Mouse (Mus musculus): Measurements from ENCODE around the gene Arhgap15.
A peak's percentile ranks its signal among the peaks of the same experiment; 100 is the strongest.
"Not testable (repeated sequence)": the region's sequence is repeated elsewhere in the genome, so short reads cannot be mapped to it uniquely, and the experiment has no call there.

Gene Arhgap15

DNA sequence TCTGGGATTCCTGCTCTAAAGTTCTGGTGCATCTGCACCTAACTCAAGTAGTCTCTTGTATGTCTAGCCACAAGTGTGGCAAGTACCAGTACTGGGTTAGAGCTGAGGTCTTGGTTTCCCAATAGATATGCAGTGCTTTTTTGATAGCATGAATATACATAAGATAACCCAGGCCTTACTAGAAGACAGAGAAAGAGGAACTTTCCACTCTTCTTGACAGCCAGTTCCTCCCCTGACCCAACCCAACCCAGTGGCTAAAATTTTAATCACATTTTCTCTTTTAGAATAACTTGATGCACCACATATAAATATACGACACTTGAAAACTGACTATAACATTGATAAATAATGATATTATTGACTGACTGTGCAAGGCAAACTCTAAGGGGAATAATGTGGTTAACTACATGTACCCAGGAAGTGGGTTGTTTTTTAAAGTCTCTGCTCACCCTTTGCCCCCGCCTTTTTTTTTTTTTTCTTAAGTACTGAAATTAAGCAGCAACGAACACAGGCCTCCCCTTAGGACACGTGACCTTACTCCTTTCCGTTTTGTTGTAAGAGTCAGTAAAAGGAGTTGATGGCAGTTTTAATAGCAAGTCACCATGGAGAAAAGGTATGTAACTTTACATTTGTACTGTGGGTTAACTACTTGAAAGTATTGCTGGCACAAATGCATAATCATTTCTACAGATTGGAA is at the start of gene Arhgap15:
Arhgap15 (plus strand) TSS at position 538 of the 697 bp plus-strand sequence.
- DNase-seq (ENCODE audit: low spot score in 2 of 2) = no peak

DNA sequence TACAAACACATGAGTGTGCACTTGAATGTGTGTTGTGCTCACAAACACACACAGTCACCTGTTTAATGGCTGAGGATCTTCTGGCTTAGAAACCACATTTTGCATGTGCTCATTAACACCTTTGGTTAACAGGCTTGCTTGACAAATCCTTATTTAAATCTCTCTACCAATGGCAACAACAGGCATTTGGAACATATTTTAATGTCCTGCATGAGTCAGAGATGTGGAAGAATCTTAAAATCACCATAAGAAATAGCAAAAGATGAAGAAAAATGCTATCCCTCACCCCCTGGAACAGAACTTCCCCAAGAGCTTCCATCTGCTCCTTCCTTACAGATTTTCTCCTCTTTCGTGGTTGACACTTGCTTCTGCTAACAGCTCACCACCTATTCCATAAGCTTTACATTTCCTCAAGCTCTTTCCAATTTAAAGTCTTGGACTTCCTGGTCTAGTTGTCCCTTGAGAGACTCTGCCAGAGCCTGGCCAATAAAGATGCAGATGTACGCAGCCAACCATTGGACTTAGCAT is 35.9 kb upstream of the Arhgap15 start:
- no peak for DNase-seq (ENCODE audit: low spot score in 2 of 2)

DNA sequence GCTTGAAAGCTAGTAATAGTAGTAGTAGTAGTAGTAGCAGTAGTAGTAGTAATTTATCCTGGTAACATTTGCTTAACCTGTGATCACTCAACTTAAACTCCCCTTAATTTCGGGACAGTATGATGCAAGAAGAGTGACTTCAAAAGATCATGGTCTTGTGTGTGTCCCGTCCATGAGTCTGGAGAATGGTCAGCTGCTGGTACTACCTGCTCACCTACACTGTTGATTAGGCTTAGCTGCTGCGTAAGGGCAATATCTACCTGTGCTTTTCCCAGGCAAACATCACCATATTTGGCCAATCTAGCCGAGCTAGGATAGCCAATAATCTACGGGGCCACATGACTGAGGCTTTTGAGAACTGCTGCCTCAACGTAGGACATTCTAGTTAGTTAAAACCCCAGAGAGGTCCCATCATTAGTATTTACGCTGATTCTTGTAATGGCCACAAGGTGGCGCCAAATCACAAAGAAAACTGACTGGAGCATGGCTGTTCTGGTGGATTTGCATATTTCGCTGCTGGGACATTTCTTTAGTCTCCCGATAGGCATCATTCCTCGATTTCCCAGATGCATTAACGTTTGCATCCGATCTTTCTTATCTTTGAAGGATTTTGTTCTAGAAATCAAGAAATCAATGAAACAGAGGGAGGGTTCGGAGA is 26.0 kb upstream of the Arhgap15 start:
- DNase-seq (ENCODE audit: low spot score in 2 of 2) = peak; percentile 80 to 84

DNA sequence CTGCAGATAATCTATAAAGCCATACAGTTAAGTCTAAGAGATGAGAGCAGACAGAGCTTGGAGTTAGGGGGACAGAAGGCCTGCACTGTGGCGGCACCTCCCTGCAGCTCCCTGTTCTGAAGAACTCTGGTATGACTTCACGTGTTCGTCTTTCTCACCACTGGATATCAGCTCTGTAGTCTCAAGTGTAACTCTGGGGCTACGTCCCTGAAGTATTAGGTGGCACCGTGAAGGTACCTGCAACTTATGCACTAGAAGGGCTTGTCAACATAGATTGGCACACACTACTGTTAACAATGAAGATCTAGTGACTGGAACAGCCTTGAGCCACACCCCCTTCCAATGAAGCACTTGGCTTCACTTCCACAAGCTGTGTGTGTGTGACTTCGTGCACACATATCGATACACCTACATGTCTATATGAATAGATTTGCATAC is 25.5 kb upstream of the Arhgap15 start:
- DNase-seq (ENCODE audit: low spot score in 2 of 2) = no peak

DNA sequence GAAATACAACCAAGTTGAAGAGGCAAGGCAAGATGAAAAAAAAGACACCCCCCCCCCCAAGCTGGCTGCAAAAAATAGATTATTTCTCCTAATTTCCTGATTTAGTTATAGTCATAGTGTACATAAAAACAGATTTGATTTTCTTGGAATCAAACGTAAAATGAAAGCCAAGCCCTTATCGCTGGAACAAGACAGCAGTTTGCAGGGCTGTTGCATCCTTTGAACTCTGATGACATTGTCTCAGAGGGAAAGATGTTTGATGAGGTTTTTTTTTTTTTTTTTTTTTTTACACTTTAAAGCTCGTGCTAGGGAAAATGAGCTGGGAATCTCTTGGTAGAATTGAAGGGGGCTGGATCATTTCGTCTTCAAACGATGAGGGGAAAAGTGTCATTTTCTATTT is 21.4 kb upstream of the Arhgap15 start:
- DNase-seq (ENCODE audit: low spot score in 2 of 2) = no peak

DNA sequence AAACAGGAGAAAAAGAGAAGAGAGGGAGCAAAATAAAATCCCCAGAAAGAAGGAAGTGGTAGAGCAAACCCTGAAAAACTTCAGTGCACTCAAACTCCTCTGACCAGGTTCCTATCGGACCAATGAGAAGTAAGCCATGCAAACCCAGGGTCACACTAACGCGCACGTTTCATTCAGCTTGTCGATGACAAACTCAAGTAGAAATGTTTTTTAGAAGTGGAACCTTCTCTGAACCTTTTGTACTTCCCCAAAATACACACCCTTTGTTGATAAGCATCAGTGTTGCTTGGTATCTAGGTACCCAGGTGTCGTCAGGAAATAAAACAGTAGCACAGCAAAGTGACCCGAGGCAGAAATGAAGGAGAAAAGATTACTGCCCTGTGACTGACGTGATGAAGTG is 20.9 kb upstream of the Arhgap15 start:
- DNase-seq (ENCODE audit: low spot score in 2 of 2) = no peak

DNA sequence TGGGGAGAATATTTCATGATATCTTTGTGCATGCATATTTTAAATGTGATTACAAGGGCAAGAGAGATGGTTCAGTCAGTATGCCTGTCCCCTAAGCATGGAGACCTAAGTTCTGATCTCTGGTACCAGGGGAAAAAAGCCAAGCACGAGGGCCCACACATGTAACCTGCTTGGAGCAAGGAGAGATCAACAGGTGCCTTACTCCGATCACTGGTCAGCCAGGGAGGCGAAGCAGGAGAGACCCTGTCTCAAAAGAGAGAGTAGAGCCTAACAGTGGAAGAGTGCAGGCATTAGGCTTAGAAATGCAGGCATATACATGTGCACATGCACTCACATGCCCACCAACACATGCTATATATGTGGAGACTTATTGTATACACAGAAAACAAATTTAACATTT is 19.8 kb upstream of the Arhgap15 start:
- DNase-seq (ENCODE audit: low spot score in 2 of 2) = no peak

DNA sequence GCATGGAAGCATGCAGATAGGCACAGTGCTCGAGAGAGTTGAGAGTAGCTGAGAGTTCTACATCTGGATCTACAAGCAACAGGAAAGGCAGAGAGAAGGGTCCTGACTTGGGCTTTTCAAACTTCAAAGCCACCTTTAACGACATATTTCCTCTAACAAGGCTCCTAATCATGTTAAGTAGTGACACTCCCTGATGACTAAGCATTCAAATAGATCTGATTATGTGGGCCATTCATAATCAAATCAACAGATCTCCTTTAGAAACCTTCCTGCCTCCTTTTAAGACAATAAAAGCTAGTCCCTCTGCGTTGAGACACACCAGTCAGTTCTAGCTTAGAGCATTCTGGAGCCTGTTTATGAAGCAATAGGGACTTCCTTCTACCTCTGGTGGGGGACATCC is 16.2 kb upstream of the Arhgap15 start:
- DNase-seq (ENCODE audit: low spot score in 2 of 2) = no peak

DNA sequence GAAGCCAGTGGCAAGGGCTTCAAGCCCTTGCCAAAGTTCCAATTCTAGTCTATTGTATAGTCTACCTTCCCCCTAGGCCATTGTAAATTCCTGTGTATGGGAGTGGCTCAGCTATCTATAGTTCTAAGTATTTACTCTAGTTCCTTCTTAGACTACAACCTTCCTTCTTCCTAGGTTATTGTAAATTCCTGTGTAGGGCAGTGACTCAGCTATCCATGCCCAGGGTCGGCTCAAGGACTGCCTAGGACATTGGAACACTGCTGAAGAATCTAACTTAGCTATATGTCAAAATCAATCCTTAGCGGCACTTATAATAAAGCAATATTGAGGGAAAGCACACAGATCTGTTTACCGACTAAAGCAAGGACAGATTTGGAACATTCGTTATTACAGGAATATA is 13.6 kb upstream of the Arhgap15 start:
- not testable (repeated sequence) for DNase-seq (ENCODE audit: low spot score in 2 of 2)

DNA sequence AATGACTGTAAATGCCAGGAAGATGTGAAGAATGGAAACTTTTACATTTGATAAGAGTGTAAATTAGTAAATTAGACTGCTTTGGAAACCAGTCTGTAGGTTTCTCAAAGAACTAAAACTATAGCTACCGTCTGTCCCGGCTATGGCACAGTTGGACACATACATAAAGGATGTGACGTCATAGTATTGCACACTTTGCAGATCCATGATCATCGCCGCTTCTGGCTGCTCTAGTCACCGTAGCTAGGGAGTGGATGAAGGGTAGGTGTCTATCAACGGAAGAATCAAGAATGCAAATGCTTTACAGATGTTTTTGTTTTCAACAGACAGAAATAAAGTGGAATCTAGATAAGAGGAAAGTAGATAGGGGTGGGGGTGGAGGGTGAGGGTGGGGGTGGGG is 11.1 kb upstream of the Arhgap15 start:
- DNase-seq (ENCODE audit: low spot score in 2 of 2) = no peak

DNA sequence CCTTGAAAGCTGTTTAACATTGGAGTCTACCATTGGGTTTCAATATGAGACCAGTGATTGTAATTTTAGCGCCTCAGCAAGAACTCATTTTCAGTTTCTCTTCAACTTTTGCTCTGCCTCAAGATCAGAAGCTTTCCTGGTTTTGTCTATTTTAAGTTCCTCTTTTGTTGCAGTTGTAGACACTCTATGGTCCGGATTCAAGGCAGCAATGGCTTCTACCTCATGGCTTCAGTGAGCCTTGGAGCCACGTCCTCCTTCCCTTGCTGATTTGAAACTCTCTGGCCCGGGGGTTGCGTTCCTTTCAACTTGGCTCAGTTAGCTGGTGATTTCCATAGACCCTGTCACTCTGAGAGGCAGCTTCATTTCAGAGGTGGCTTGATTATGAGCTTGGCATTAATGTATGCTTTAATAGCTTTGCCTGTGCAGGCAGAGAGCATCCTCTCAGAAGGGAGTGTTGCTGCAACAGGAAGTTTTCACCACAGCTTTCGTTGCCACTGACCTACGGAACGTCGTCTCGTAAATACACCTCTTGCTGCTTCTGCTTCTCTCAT is 10.0 kb upstream of the Arhgap15 start:
- no peak for DNase-seq (ENCODE audit: low spot score in 2 of 2)

DNA sequence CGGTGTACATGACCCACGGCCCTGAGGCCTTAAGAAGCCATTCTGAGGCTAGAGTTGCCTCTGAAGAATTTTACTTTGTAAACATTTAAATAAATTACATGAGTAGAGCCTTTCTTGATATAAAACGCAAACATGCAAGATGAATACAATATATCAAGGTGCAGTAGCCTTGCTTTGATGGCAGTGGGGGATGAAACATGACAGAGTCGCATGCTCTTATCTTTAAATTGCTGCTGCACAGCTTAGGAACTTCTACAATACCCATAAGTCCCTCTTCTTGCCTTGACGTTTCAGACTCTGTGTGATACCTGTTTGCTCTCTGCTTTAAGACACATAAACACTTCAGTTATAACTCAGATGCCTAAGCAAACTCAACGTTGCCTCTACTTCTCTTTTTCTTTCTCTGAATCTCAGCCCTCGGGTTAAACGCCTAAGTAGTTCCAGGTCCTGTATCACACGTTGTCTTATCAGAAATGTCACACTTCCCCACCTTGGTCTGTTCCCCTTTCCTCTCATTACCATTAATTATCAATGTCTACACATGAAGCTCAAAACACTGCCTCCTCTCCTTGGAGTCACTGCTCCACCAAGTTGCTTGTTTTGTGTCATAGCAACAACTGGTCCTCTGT is 9.3 kb upstream of the Arhgap15 start:
- no peak for DNase-seq (ENCODE audit: low spot score in 2 of 2)

DNA sequence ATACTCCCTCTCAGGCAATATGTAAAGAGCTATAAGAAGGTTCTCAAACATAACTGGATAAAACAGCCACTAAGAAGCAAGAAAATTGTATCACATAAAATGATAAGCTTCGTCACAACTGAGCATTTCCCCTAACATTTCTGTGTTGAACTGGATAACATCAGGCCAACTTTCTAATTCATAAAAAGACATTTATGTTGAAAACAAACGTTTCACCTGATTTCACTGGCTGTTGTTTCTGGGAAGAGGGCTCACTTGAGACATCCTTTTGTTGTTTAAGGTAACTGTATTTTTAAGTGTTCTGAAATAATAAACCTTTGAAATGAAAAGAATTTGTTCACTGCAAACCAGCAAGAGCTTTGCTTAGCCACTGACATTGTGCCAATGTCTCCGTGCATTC is 697 bp downstream of the Arhgap15 start:
- no peak for DNase-seq (ENCODE audit: low spot score in 2 of 2)

DNA sequence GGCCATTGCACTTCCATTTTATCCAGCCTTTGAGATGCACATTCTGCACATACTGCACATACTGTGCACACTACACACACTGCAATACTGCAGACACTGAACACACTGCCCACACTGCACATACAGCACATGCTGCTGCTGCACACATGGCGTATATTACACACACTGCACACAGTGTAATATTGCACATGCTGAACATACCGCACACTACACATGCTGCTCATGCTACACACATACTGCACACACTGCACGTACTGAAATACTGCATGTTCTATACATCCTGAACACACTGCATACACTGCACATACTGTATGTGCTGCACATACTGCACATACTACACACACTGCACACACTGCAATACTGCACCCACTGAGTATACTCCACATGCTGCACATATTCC is 7.3 kb downstream of the Arhgap15 start:
- no peak for DNase-seq (ENCODE audit: low spot score in 2 of 2)

DNA sequence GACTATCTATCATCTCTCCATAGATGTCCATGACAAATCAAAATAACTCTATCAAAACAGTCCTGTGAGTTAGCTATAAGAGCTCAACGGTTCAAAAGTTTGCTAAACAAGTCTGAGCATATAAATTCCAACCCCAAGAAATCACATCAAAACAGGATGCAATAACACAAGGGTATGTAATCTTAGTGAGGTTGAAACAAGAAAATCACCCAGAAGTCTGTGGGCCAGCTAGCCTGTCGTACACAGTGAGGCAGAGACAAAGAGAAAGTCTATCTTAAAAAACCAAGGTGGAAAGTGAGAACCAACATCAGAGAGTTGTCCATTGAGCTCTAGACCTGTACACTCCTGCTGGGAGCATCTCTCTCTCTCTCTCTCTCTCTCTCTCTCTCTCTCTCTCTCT is 8.0 kb downstream of the Arhgap15 start:
- DNase-seq (ENCODE audit: low spot score in 2 of 2) = no peak

DNA sequence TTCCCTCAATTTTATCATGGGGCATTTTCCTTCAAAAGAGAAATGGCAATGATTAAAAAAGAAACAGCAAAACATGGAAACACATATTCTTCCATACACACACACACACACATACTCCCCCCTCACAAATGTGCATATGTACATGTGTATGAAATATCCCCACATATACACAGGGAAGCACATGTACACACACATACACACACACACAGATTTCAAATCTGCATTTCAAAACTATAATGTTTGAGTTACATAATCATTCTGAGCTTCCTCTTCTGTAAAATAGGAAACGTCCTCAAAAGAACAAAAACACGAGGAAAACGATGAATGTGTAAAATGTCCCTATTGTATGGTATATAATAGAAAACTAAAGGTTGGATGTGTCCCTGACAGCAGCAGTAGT is 13.1 kb downstream of the Arhgap15 start:
- DNase-seq (ENCODE audit: low spot score in 2 of 2) = no peak

DNA sequence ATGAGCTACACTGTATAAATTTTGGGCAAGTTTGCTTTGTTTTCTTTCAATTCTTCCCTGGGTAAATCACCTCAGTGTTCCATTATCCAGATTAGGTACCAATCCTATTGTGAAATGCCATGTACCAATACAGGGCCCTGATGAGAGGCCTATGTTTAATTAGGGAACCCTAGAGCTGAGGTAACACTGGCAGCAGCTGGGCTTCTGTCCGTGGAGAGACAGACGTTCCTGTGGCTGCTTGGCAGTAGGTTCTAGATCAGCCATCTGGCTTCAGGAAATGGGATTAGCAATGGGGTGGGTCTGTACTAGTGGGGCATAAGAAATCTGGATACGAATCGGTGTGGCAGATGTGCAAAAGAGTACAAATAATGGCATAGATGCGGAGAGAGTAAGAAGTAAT is 14.7 kb downstream of the Arhgap15 start:
- no peak for DNase-seq (ENCODE audit: low spot score in 2 of 2)

DNA sequence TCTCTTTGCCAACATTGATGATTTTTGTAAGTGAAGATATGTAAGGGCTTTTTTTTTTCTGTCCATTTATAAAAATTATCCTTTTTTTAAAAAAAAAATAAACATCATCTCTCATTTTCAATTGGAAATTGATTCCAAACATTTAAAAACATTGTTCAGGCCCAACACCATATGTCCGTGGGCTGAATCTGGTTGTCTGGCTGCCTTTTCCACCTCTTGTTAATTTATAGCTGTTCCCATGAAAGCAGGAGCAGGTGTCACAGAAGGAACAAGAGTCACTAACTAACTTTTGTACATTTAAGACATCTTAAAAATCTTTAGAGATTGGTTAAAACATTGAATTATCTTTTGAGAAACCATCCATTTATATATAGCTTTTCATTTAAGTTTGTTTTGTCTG is 15.8 kb downstream of the Arhgap15 start:
- peak in 1 of 2 experiments; percentile 17 for DNase-seq (ENCODE audit: low spot score in 2 of 2)

DNA sequence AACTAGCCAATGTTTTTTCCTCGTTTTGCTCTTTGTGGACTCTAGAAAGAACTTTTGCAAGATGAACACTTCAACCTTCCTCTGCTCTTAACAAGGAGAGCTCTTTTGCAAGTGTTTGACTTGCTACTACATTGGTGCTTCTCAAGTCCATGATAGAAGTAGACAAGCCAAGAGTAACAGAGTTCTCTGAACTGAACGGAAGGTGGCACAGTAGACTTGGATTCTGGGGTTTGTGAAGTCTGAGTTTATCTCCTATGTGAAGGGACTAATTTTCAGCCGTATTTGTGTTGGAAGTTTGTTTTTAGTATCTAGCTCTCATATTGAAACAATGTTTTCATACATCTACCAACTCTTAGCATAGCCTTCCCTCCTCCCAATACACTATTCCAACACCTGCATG is 17.6 kb downstream of the Arhgap15 start:
- no peak for DNase-seq (ENCODE audit: low spot score in 2 of 2)

DNA sequence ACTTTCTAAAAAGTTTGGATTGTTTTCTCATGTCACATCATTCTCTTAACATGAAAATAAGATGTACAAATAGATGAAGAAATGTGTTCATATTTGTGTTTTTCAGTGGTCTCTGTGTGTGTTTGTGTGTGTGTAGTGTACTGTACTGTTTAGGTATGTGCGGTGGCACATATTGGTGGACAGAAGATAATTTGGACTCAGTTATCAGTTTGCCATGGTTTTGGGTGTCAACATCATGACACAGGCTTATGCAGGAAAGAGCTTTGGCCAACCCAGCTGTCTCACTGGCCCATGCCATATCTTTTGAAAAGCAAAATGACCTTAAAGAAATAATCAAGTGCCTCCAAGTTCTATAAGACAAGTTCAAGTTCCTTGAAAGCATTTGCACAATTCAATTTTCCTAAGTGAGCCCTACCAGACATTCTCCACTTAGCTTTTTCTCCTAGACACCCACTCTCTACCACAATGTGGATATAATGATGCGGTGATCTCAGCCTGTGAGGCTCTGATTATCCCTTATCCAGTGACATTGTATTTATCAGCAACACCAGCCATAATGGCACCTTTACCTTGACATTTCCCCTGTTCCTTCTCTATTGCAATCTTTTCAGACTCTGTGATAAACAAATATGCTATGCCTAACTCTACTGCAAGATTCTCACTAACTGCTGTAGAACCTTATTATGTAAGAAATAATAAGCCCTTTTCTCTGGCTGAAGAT is 21.4 kb downstream of the Arhgap15 start:
- no peak for DNase-seq (ENCODE audit: low spot score in 2 of 2)

DNA sequence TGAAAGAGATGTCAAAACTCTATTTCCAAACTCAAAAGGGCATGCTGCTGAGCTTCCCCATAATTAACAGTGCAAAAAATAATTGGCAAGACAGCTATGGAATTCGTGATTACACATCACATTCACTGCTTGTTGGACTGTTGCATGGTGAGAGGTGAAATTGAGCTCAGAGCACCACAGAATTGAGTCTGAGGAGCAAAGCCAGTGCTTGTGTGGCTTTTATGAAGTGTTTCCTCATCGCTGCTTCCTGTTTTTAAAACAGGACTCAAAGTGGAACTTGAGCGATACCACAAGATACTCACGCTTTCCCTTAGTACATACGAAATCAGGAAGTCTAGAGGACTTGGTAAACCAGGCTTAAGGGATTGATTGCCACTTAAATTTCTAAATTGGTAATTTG is 24.0 kb downstream of the Arhgap15 start:
- DNase-seq (ENCODE audit: low spot score in 2 of 2) = no peak

DNA sequence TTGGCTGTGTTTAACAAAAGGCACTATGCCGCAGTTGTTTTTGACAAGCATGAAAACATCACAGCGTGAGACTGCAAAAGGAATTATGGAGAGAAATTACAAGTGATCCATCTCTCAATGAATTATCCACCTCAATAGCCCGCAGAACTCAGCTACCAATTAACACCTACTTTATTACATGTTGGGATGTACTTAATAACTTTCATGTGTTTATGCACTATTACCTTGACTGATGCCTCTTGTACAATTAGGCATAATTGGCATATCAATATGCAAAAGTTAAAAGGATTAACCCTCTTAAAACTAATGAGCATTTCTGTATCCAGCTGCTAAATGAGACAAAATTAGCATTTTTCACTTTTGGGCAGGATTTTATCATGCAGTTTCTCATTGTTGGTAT is 33.5 kb downstream of the Arhgap15 start:
- no peak for DNase-seq (ENCODE audit: low spot score in 2 of 2)
